Mouse (Mus musculus): ENCODE data around the gene Rab43.

DNA sequence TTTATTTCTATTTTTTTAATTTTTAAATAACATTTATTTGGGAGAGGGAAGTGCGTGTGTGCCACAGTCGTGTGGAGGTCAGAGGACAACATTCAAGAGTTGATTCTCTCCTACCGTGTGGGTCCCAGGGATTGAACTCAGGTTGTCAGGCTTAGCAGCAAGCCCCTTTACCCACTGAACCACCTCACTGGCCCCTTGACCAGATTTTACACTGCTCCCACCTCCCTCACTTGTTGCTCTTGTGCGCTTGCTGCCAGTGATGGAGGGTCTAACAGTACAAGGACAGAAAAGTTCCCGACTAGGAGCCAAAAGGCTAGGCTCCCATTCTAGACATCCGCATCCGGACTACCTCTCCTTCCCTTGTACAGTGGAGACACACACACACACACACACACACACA is 6.5 kb downstream of the Rab43 start:
- TF ChIP-seq CTCF (IDR thresholded peaks at IDR 0.05; ENCODE audit: low read depth) = no peak
- no peak for TF ChIP-seq EP300 (IDR thresholded peaks at IDR 0.05; ENCODE audit: low read depth)
